Comparison of ENCODE assay signal across 15 mouse cellular contexts in the genomic region with DNA sequence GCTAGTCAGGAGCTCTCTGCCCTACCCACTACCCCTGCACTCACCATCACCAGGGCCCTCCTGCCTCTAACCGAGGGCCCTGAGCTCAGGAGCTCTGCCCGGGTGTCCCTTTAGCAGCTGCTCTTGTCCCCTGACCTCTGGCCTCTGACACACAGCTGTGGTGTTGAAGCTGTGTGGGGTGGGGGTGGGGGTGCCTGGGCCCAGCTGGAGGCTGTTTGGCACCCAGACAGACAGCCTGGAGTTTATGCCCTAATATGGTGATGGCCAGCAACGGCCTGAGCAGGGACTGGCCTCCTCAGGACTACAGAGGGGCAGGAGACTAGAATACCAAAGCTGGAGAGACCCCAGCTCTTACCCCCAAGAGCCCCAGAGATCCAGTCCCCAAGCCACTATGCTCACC. TPM values are rescaled to one million over a fixed set of nuclear protein-coding genes. Genes with fewer than 3 reads are reported as not detected.
DNase-seq lines count a peak whose midpoint lies in the region; ATAC-seq and TF ChIP-seq lines count a peak whose summit lies in the region.
"Had no signal": no experiment of that assay in that cellular context is flagged by ENCODE, and none has a peak within 500 bp of the region (broad histone marks: within the 10 kb centered on the region; RNA-seq: fewer than 3 reads in every experiment).

No protein-coding gene starts in this region.

- peaks cover 74% of the 10 kb centered on the region for H3K36me3 ChIP-seq in heart, embryonic 14.5 days (ENCODE audit: control insufficient read depth, insufficient read depth, low read length)
- H3K36me3 ChIP-seq in neural tube, embryonic 15.5 days, result peaks cover 21% of the 10 kb centered on the region
- no peaks in the 10 kb centered on the region for H3K36me3 ChIP-seq in lung, embryonic 16.5 days (ENCODE audit: control insufficient read depth, insufficient read depth, low read length)
- H3K36me3 ChIP-seq in stomach, postnatal 0 days (ENCODE audit: control insufficient read depth, insufficient read depth, low read length), result no peaks in the 10 kb centered on the region
- H3K36me3 ChIP-seq: embryonic facial prominence, embryonic 15.5 days had no signal

- H3K9ac ChIP-seq in heart, embryonic 14.5 days (ENCODE audit: low read length), result peak overlapping the region; percentile 60
- H3K9ac ChIP-seq in neural tube, embryonic 15.5 days (replicated peaks), result no peak overlapping the region
- H3K9ac ChIP-seq in lung, embryonic 16.5 days (ENCODE audit: low read length), result no peak overlapping the region
- peak overlapping the region; percentile 35; the same call in 1 of the 2 replicates for H3K9ac ChIP-seq in stomach, postnatal 0 days (ENCODE audit: low read length)
- H3K9ac ChIP-seq: embryonic facial prominence, embryonic 15.5 days; hindbrain, embryonic 14.5 days had no signal

- ATAC-seq in heart, embryonic 14.5 days (ENCODE audit: insufficient number of reproducible peaks, insufficient read depth, low FRiP score, low read depth), result no peak
- ATAC-seq in neural tube, embryonic 15.5 days (ENCODE audit: low FRiP score), result no peak
- peak; percentile 59 for ATAC-seq in lung, embryonic 16.5 days (ENCODE audit: low read depth)
- ATAC-seq in stomach, postnatal 0 days (ENCODE audit: low FRiP score, low TSS enrichment), result peak; percentile 52; the same call in 1 of the 2 replicates
- ATAC-seq: Patski had no signal

- H3K4me1 ChIP-seq in heart, embryonic 14.5 days (ENCODE audit: control insufficient read depth in 2 of 2, insufficient read depth in 2 of 2, low read length in 2 of 2), result peaks cover 54 to 74% of the 10 kb centered on the region in 2 experiments
- peaks cover 28% of the 10 kb centered on the region for H3K4me1 ChIP-seq in neural tube, embryonic 15.5 days
- H3K4me1 ChIP-seq in lung, embryonic 16.5 days (replicated peaks; ENCODE audit: control insufficient read depth, insufficient read depth, low read length), result peaks cover 33% of the 10 kb centered on the region
- H3K4me1 ChIP-seq in stomach, postnatal 0 days (replicated peaks; ENCODE audit: control insufficient read depth, insufficient read depth), result no peaks in the 10 kb centered on the region

- no peaks in the 10 kb centered on the region for H3K9me3 ChIP-seq in heart, embryonic 14.5 days (ENCODE audit: control insufficient read depth, low read length)
- H3K9me3 ChIP-seq in neural tube, embryonic 15.5 days (replicated peaks), result no peaks in the 10 kb centered on the region
- H3K9me3 ChIP-seq in lung, embryonic 16.5 days (ENCODE audit: control insufficient read depth, low read length), result no peaks in the 10 kb centered on the region
- H3K9me3 ChIP-seq in stomach, postnatal 0 days (ENCODE audit: control insufficient read depth, low read length), result no peaks in the 10 kb centered on the region
- H3K9me3 ChIP-seq: embryonic facial prominence, embryonic 15.5 days had no signal

- TF ChIP-seq EP300 in stomach, postnatal 0 days (optimal IDR thresholded peaks at IDR 0.05), result no peak

- no peak overlapping the region for H3K4me3 ChIP-seq in heart, embryonic 14.5 days (ENCODE audit: control insufficient read depth in 1 of 2, insufficient read depth in 1 of 2, low read depth in 1 of 2, low read length in 2 of 2)
- H3K4me3 ChIP-seq in neural tube, embryonic 15.5 days (replicated peaks), result no peak overlapping the region
- H3K4me3 ChIP-seq in lung, embryonic 16.5 days (ENCODE audit: low read length), result no peak overlapping the region
- H3K4me3 ChIP-seq in stomach, postnatal 0 days (ENCODE audit: low read depth, low read length), result no peak overlapping the region
- H3K4me3 ChIP-seq: embryonic facial prominence, embryonic 15.5 days had no signal

- H3K27ac ChIP-seq in heart, embryonic 14.5 days (replicated peaks in 1 of 2; ENCODE audit: control insufficient read depth in 1 of 2, insufficient read depth in 1 of 2, low read depth in 2 of 2, low read length in 2 of 2), result peak overlapping the region; percentile 23 to 52; a peak in 1 of 4 replicates
- no peak overlapping the region for H3K27ac ChIP-seq in neural tube, embryonic 15.5 days (replicated peaks)
- no peak overlapping the region for H3K27ac ChIP-seq in lung, embryonic 16.5 days (ENCODE audit: low read length)
- peak overlapping the region; percentile 71 for H3K27ac ChIP-seq in stomach, postnatal 0 days (replicated peaks)
- H3K27ac ChIP-seq: embryonic facial prominence, embryonic 15.5 days; hindbrain, embryonic 14.5 days had no signal

- H3K27me3 ChIP-seq in heart, embryonic 14.5 days (ENCODE audit: control insufficient read depth, insufficient read depth, low read length), result no peaks in the 10 kb centered on the region
- no peaks in the 10 kb centered on the region for H3K27me3 ChIP-seq in neural tube, embryonic 15.5 days (replicated peaks)
- H3K27me3 ChIP-seq in lung, embryonic 16.5 days (ENCODE audit: control insufficient read depth, insufficient read depth, low read depth, low read length), result no peaks in the 10 kb centered on the region
- H3K27me3 ChIP-seq in stomach, postnatal 0 days (ENCODE audit: control insufficient read depth, insufficient read depth, low read length), result no peaks in the 10 kb centered on the region
- H3K27me3 ChIP-seq: embryonic facial prominence, embryonic 15.5 days; Patski had no signal

- 17% methylated on average over 3 of the region's 3 CpGs for WGBS in heart, embryonic 14.5 days
- 37% methylated on average over 3 of the region's 3 CpGs for WGBS in neural tube, embryonic 15.5 days
- 7% methylated on average over 3 of the region's 3 CpGs for WGBS in lung, embryonic 16.5 days
- 22% methylated on average over 3 of the region's 3 CpGs for WGBS in stomach, postnatal 0 days

- TF ChIP-seq CTCF in stomach, postnatal 0 days (IDR thresholded peaks at IDR 0.05; ENCODE audit: low read depth), result no peak

- no peak overlapping the region for H3K4me2 ChIP-seq in heart, embryonic 14.5 days (ENCODE audit: low read length)
- no peak overlapping the region for H3K4me2 ChIP-seq in neural tube, embryonic 15.5 days
- no peak overlapping the region for H3K4me2 ChIP-seq in lung, embryonic 16.5 days (ENCODE audit: low read depth, low read length)
- H3K4me2 ChIP-seq in stomach, postnatal 0 days (replicated peaks; ENCODE audit: low read depth), result no peak overlapping the region
- H3K4me2 ChIP-seq: embryonic facial prominence, embryonic 15.5 days; hindbrain, embryonic 14.5 days had no signal

- DNase-seq in heart, postnatal 4 days, result no peak
- peak; percentile 24 for DNase-seq in neural tube, embryonic 10.5 days (ENCODE audit: extremely low spot score, low spot score)
- DNase-seq in stomach, postnatal 0 days (ENCODE audit: low spot score), result no peak
- DNase-seq in urinary bladder, adult 18-20 months (ENCODE audit: low spot score in 2 of 2), result no peak
- DNase-seq in frontal cortex, postnatal 25 days (ENCODE audit: low spot score in 2 of 2), result no peak
- DNase-seq: adrenal gland, adult 8-10 months; cerebellum, postnatal 14 days; liver had no signal

RNA-seq across cellular contexts. Expression of gene Kcnh2, which starts 16.7 kb away (rescaled TPM):
- 23.5 and 32.9 TPM in 2 replicates for polyA plus RNA-seq in heart, embryonic 14.5 days (2014; fragmentation: Nextera tagmentation; extraction: Ambion mirVana)
- 100 to 1,000 TPM; 108 to 118 TPM for total RNA-seq in heart, postnatal 4 days (2021)
- 12.7 and 18.2 TPM in 2 replicates for polyA plus RNA-seq in neural tube, embryonic 15.5 days (2015; fragmentation: Nextera tagmentation; extraction: Ambion mirVana)
- polyA plus RNA-seq in lung, embryonic 16.5 days (2015; fragmentation: Nextera tagmentation; extraction: Ambion mirVana), result 5.6 and 6.5 TPM in 2 replicates
- 3.7 and 3.8 TPM in 2 replicates for polyA plus RNA-seq in stomach, postnatal 0 days (2015; fragmentation: Nextera tagmentation; extraction: Ambion mirVana)

RNA-seq across cellular contexts. Expression of gene Nos3, which starts 29.9 kb away (rescaled TPM):
- 27.7 and 28.2 TPM in 2 replicates for polyA plus RNA-seq in heart, embryonic 14.5 days (2014; fragmentation: Nextera tagmentation; extraction: Ambion mirVana)
- 10 to 100 TPM; 39.5 to 40.6 TPM for total RNA-seq in heart, postnatal 4 days (2021)
- 9.3 and 10.6 TPM in 2 replicates for polyA plus RNA-seq in neural tube, embryonic 15.5 days (2015; fragmentation: Nextera tagmentation; extraction: Ambion mirVana)
- polyA plus RNA-seq in lung, embryonic 16.5 days (2015; fragmentation: Nextera tagmentation; extraction: Ambion mirVana), result 18.9 and 19.8 TPM in 2 replicates
- polyA plus RNA-seq in stomach, postnatal 0 days (2015; fragmentation: Nextera tagmentation; extraction: Ambion mirVana), result 3.1 and 3.2 TPM in 2 replicates
- total RNA-seq: megakaryocyte progenitor cell, adult 5-6 weeks had no signal

RNA-seq across cellular contexts. Expression of gene Atg9b, which starts 57.2 kb away (rescaled TPM):
- 1.0 and 1.5 TPM in 2 replicates for polyA plus RNA-seq in heart, embryonic 14.5 days (2014; fragmentation: Nextera tagmentation; extraction: Ambion mirVana)
- total RNA-seq in heart, postnatal 4 days (2021), result under 1 TPM; 0.45 to 0.83 TPM
- polyA plus RNA-seq in neural tube, embryonic 15.5 days (2015; fragmentation: Nextera tagmentation; extraction: Ambion mirVana), result 4.0 and 4.8 TPM in 2 replicates
- 0.46 and 0.49 TPM in 2 replicates for polyA plus RNA-seq in lung, embryonic 16.5 days (2015; fragmentation: Nextera tagmentation; extraction: Ambion mirVana)
- polyA plus RNA-seq in stomach, postnatal 0 days (2015; fragmentation: Nextera tagmentation; extraction: Ambion mirVana), result 4.1 and 5.8 TPM in 2 replicates

RNA-seq across cellular contexts. Expression of gene Abcb8, which starts 58.7 kb away (rescaled TPM):
- 52.7 and 56.1 TPM in 2 replicates for polyA plus RNA-seq in heart, embryonic 14.5 days (2014; fragmentation: Nextera tagmentation; extraction: Ambion mirVana)
- 10 to 100 TPM; 86.3 to 87.0 TPM for total RNA-seq in heart, postnatal 4 days (2021)
- 49.4 and 52.2 TPM in 2 replicates for polyA plus RNA-seq in neural tube, embryonic 15.5 days (2015; fragmentation: Nextera tagmentation; extraction: Ambion mirVana)
- polyA plus RNA-seq in lung, embryonic 16.5 days (2015; fragmentation: Nextera tagmentation; extraction: Ambion mirVana), result 48.0 and 51.4 TPM in 2 replicates
- 29.3 and 30.2 TPM in 2 replicates for polyA plus RNA-seq in stomach, postnatal 0 days (2015; fragmentation: Nextera tagmentation; extraction: Ambion mirVana)

Comparison
In these comparisons a context has a peak if more than half of its experiments do, and no peak if none do; other contexts are left out.
1. ATAC-seq: peak in lung, embryonic 16.5 days (single experiment) and stomach, postnatal 0 days (single experiment); none in heart, embryonic 14.5 days (single experiment) and neural tube, embryonic 15.5 days (single experiment).
2. H3K27ac ChIP-seq: peak in heart, embryonic 14.5 days (2 of 2) and stomach, postnatal 0 days (single experiment); none in neural tube, embryonic 15.5 days (single experiment) and lung, embryonic 16.5 days (single experiment).
3. H3K9ac ChIP-seq: peak in heart, embryonic 14.5 days (single experiment) and stomach, postnatal 0 days (single experiment); none in neural tube, embryonic 15.5 days (single experiment) and lung, embryonic 16.5 days (single experiment).